Mouse (Mus musculus) CH12.LX (cell line): ENCODE measurements around the gene Inhbe. TPM values are rescaled to one million over a fixed set of nuclear protein-coding genes. Genes with fewer than 3 reads are reported as not detected.

Source experiments
- DNase-seq: peaks from one replicate; pipeline ENCODE4 v3.0.0-alpha.2; 2013; ENCODE audit errors: extremely low read depth
- H3K27ac ChIP-seq: 2 replicates; pipeline ENCODE4 v1.5.1; 2012; ENCODE audit warnings: low read depth, mild to moderate bottlenecking, control low read depth, moderate library complexity; ENCODE audit not compliant: insufficient read depth
- H3K27me3 ChIP-seq: replicated peaks from 2 replicates; pipeline ENCODE3; 2012; ENCODE audit warnings: inconsistent platforms
- H3K36me3 ChIP-seq, 2 experiments: replicated peaks in 1 of 2; 2 replicates each; pipeline versions ENCODE3 to v1.6.1; 2012; ENCODE audit warnings: inconsistent platforms in 1 of 2, low read length in 1 of 2, mild to moderate bottlenecking in 1 of 2, mixed read lengths in 1 of 2, moderate library complexity in 1 of 2; ENCODE audit not compliant: control insufficient read depth in 1 of 2, insufficient read depth in 1 of 2
- H3K4me1 ChIP-seq, 2 experiments: 2 replicates each; pipeline ENCODE4 v1.6.1; 2012; ENCODE audit warnings: inconsistent platforms in 1 of 2, moderate library complexity in 1 of 2; ENCODE audit not compliant: insufficient read depth in 2 of 2, control insufficient read depth in 1 of 2
- H3K4me2 ChIP-seq: 2 replicates; pipeline ENCODE4 v1.6.1; 2012; ENCODE audit warnings: low read depth, mild to moderate bottlenecking, control low read depth; ENCODE audit not compliant: poor library complexity, insufficient read depth, severe bottlenecking
- H3K4me3 ChIP-seq, 3 experiments: fragments of 150-350 bp in 1 of 3; sonication (generic) in 1 of 3; replicated peaks in 1 of 3; 2 replicates each; pipeline versions ENCODE3 to v1.5.1; 2011 to 2012; ENCODE audit warnings: low read depth in 2 of 3, low read length in 2 of 3, mild to moderate bottlenecking in 2 of 3, moderate library complexity in 2 of 3, control low read depth in 1 of 3, improper control_type of control experiment in 1 of 3, inconsistent platforms in 1 of 3, mixed read lengths in 1 of 3; ENCODE audit not compliant: poor library complexity in 1 of 3
- H3K79me2 ChIP-seq: replicated peaks from 2 replicates; pipeline ENCODE4 v1.6.1; 2012; ENCODE audit warnings: mild to moderate bottlenecking, moderate library complexity; ENCODE audit not compliant: control insufficient read depth, poor library complexity, insufficient read depth, severe bottlenecking; ENCODE audit errors: extremely low read depth
- H3K9ac ChIP-seq: 2 replicates; pipeline ENCODE4 v1.6.1; 2012; ENCODE audit warnings: low read depth, mild to moderate bottlenecking, control low read depth, moderate library complexity; ENCODE audit not compliant: insufficient read depth
- H3K9me3 ChIP-seq: replicated peaks from 2 replicates; pipeline ENCODE3; 2012; ENCODE audit warnings: low read length, inconsistent platforms, mixed read lengths
- BHLHE40 ChIP-seq: IDR thresholded peaks from 2 replicates; pipeline ENCODE4 v1.6.1; 2011; ENCODE audit warnings: mild to moderate bottlenecking, low read depth, low read length, improper control_type of control experiment
- CHD1 ChIP-seq: IDR thresholded peaks from 2 replicates; pipeline ENCODE4 v1.6.1; 2012; ENCODE audit warnings: low read depth, low read length, improper control_type of control experiment, inconsistent platforms
- CHD2 ChIP-seq: IDR thresholded peaks from 2 replicates; pipeline ENCODE4 v1.6.1; 2011; ENCODE audit warnings: low read length, improper control_type of control experiment
- CTCF ChIP-seq, 2 experiments: IDR thresholded peaks in 1 of 2; conservative IDR thresholded peaks in 1 of 2; 2 replicates each; pipeline ENCODE4 v1.5.1; 2011 to 2012; ENCODE audit warnings: low read depth in 2 of 2, low read length in 2 of 2, improper control_type of control experiment in 1 of 2, inconsistent platforms in 1 of 2, mild to moderate bottlenecking in 1 of 2, moderate library complexity in 1 of 2
- E2F4 ChIP-seq: IDR thresholded peaks from 2 replicates; pipeline ENCODE4 v1.6.1; 2011; ENCODE audit warnings: low read depth, low read length, improper control_type of control experiment; ENCODE audit not compliant: insufficient replicate concordance
- ELF1 ChIP-seq: IDR thresholded peaks from 2 replicates; pipeline ENCODE4 v1.6.1; 2014; ENCODE audit warnings: low read depth, mild to moderate bottlenecking, inconsistent platforms, low read length, improper control_type of control experiment
- EP300 ChIP-seq: IDR thresholded peaks from 2 replicates; pipeline ENCODE4 v1.6.1; 2011; ENCODE audit warnings: low read length, improper control_type of control experiment
- ETS1 ChIP-seq: conservative IDR thresholded peaks from 2 replicates; pipeline ENCODE4 v1.6.1; 2012; ENCODE audit warnings: low read depth, mild to moderate bottlenecking, inconsistent platforms, low read length, improper control_type of control experiment, moderate library complexity
- GABPA ChIP-seq: IDR thresholded peaks from 2 replicates; pipeline ENCODE4 v1.6.1; 2012; ENCODE audit warnings: low read depth, low read length, improper control_type of control experiment, inconsistent platforms; ENCODE audit not compliant: insufficient replicate concordance
- HCFC1 ChIP-seq: IDR thresholded peaks from 2 replicates; pipeline ENCODE4 v1.6.1; 2012; ENCODE audit warnings: low read depth, mild to moderate bottlenecking, inconsistent platforms, low read length, improper control_type of control experiment
- IRF4 ChIP-seq: IDR thresholded peaks from 2 replicates; pipeline ENCODE4 v1.6.1; 2014; ENCODE audit warnings: low read depth, mild to moderate bottlenecking, inconsistent platforms, low read length, improper control_type of control experiment
- JUN ChIP-seq: IDR thresholded peaks from 2 replicates; pipeline ENCODE4 v1.6.1; 2011; ENCODE audit warnings: low read depth, mild to moderate bottlenecking, low read length, improper control_type of control experiment, moderate library complexity; ENCODE audit not compliant: insufficient read depth
- JUND ChIP-seq: conservative IDR thresholded peaks from 2 replicates; pipeline ENCODE4 v1.6.1; 2011; ENCODE audit warnings: low read depth, low read length, improper control_type of control experiment
- KAT2A ChIP-seq: IDR thresholded peaks from 2 replicates; pipeline ENCODE4 v1.6.1; 2012; ENCODE audit warnings: low read length, improper control_type of control experiment, inconsistent platforms; ENCODE audit not compliant: insufficient replicate concordance
- MAFK ChIP-seq: IDR thresholded peaks from 2 replicates; pipeline ENCODE4 v1.6.1; 2011; ENCODE audit warnings: low read length, improper control_type of control experiment; ENCODE audit not compliant: insufficient replicate concordance
- MAX ChIP-seq: IDR thresholded peaks from 2 replicates; pipeline ENCODE4 v1.6.1; 2011; ENCODE audit warnings: low read length, improper control_type of control experiment
- MAZ ChIP-seq: IDR thresholded peaks from 2 replicates; pipeline ENCODE4 v1.6.1; 2012; ENCODE audit warnings: low read depth, mild to moderate bottlenecking, inconsistent platforms, low read length, improper control_type of control experiment, moderate library complexity
- MEF2A ChIP-seq: IDR thresholded peaks from 2 replicates; pipeline ENCODE4 v1.6.1; 2014; ENCODE audit warnings: low read depth, mild to moderate bottlenecking, inconsistent platforms, low read length, improper control_type of control experiment, borderline replicate concordance
- MXI1 ChIP-seq: IDR thresholded peaks from 2 replicates; pipeline ENCODE4 v1.6.1; 2011; ENCODE audit warnings: mild to moderate bottlenecking, low read depth, low read length, improper control_type of control experiment
- MYC ChIP-seq: IDR thresholded peaks from 2 replicates; pipeline ENCODE4 v1.6.1; 2011; ENCODE audit warnings: low read depth, mild to moderate bottlenecking, improper control_type of control experiment, low read length
- NELFE ChIP-seq: IDR thresholded peaks from 2 replicates; pipeline ENCODE4 v1.6.1; 2011; ENCODE audit warnings: low read depth, low read length, improper control_type of control experiment
- NRF1 ChIP-seq: IDR thresholded peaks from 2 replicates; pipeline ENCODE4 v1.6.1; 2014; ENCODE audit warnings: low read depth, mild to moderate bottlenecking, inconsistent platforms, low read length, improper control_type of control experiment, moderate library complexity
- PAX5 ChIP-seq: IDR thresholded peaks from 2 replicates; pipeline ENCODE4 v1.6.1; 2012; ENCODE audit warnings: low read length, inconsistent platforms, mixed read lengths
- POLR2A ChIP-seq: IDR thresholded peaks from 2 replicates; pipeline ENCODE4 v1.6.1; 2011; ENCODE audit warnings: low read depth, mild to moderate bottlenecking, improper control_type of control experiment, low read length
- POLR2AphosphoS2 ChIP-seq: IDR thresholded peaks from 2 replicates; pipeline ENCODE4 v1.6.1; 2011; ENCODE audit warnings: low read depth, low read length, improper control_type of control experiment
- RAD21 ChIP-seq: IDR thresholded peaks from 2 replicates; pipeline ENCODE4 v1.6.1; 2011; ENCODE audit warnings: low read depth, mild to moderate bottlenecking, low read length, improper control_type of control experiment, moderate library complexity
- RCOR1 ChIP-seq: conservative IDR thresholded peaks from 2 replicates; pipeline ENCODE4 v1.6.1; 2012; ENCODE audit warnings: low read depth, mild to moderate bottlenecking, inconsistent platforms, low read length, improper control_type of control experiment
- SIN3A ChIP-seq: IDR thresholded peaks from 2 replicates; pipeline ENCODE4 v1.6.1; 2012; ENCODE audit warnings: low read length, improper control_type of control experiment, inconsistent platforms
- SMC3 ChIP-seq: IDR thresholded peaks from 2 replicates; pipeline ENCODE4 v1.6.1; 2011; ENCODE audit warnings: low read depth, low read length, improper control_type of control experiment
- TBP ChIP-seq: conservative IDR thresholded peaks from 2 replicates; pipeline ENCODE4 v1.6.1; 2011; ENCODE audit warnings: low read depth, low read length, improper control_type of control experiment
- TCF12 ChIP-seq: IDR thresholded peaks from 2 replicates; pipeline ENCODE4 v1.6.1; 2014; ENCODE audit warnings: low read depth, mild to moderate bottlenecking, inconsistent platforms, low read length, improper control_type of control experiment
- UBTF ChIP-seq: IDR thresholded peaks from 2 replicates; pipeline ENCODE4 v1.6.1; 2012; ENCODE audit warnings: low read depth, mild to moderate bottlenecking, inconsistent platforms, low read length, improper control_type of control experiment, moderate library complexity
- USF1 ChIP-seq: IDR thresholded peaks from 2 replicates; pipeline ENCODE4 v1.6.1; 2014; ENCODE audit warnings: low read depth, mild to moderate bottlenecking, inconsistent platforms, low read length, improper control_type of control experiment
- USF2 ChIP-seq: conservative IDR thresholded peaks from 2 replicates; pipeline ENCODE4 v1.6.1; 2011; ENCODE audit warnings: low read depth, low read length, improper control_type of control experiment
- ZC3H11A ChIP-seq: IDR thresholded peaks from 2 replicates; pipeline ENCODE4 v1.6.1; 2012; ENCODE audit warnings: low read depth, mild to moderate bottlenecking, inconsistent platforms, low read length, improper control_type of control experiment
- ZKSCAN1 ChIP-seq: IDR thresholded peaks from 2 replicates; pipeline ENCODE4 v1.6.1; 2012; ENCODE audit warnings: low read depth, inconsistent platforms, low read length, improper control_type of control experiment, borderline replicate concordance
- ZMIZ1 ChIP-seq: IDR thresholded peaks from 2 replicates; pipeline ENCODE4 v1.6.1; 2012; ENCODE audit warnings: low read depth, mild to moderate bottlenecking, inconsistent platforms, low read length, improper control_type of control experiment
- ZNF384 ChIP-seq: IDR thresholded peaks from 2 replicates; pipeline ENCODE4 v1.6.1; 2012; ENCODE audit warnings: low read depth, low read length, improper control_type of control experiment, inconsistent platforms
- dilution Hi-C: fragments of 300-500 bp; cut with MboI; formaldehyde crosslinking; loops from 2 replicates; pipeline ENCODE4 v1.14.3; 2020; ENCODE audit warnings: low sequenced_read_pairs; ENCODE audit not compliant: extremely low pct_unique_long_range_greater_than_20kb, extremely low pct_ligation_motif_present
- in situ Hi-C: fragments of 300-500 bp; cut with MboI; formaldehyde crosslinking; loops from 3 replicates; pipeline ENCODE4 v1.14.3; 2019; ENCODE audit warnings: low sequenced_read_pairs, low pct_ligation_motif_present, low pct_unique_long_range_greater_than_20kb, mixed read lengths
- polyA plus RNA-seq: library from polyadenylated mRNA; unstranded; fragments of >175 nt; gene quantifications from 2 replicates; pipeline ENCODE4 v1.2.1, GENCODE M21; 2012; ENCODE audit warnings: low read depth; ENCODE audit not compliant: insufficient read length
- total RNA-seq, 2 experiments: library from RNA; depleted of rRNA; stranded (reverse); fragments of 300-350 nt in 1 of 2; fragments of >200 nt in 1 of 2; gene quantifications; 2 replicates each; pipeline ENCODE4 v1.2.3; 2012 to 2014

Gene Inhbe
- total and polyA plus RNA-seq, 3 experiments = 0.83 to 2.6 (median 0.89) TPM

DNA sequence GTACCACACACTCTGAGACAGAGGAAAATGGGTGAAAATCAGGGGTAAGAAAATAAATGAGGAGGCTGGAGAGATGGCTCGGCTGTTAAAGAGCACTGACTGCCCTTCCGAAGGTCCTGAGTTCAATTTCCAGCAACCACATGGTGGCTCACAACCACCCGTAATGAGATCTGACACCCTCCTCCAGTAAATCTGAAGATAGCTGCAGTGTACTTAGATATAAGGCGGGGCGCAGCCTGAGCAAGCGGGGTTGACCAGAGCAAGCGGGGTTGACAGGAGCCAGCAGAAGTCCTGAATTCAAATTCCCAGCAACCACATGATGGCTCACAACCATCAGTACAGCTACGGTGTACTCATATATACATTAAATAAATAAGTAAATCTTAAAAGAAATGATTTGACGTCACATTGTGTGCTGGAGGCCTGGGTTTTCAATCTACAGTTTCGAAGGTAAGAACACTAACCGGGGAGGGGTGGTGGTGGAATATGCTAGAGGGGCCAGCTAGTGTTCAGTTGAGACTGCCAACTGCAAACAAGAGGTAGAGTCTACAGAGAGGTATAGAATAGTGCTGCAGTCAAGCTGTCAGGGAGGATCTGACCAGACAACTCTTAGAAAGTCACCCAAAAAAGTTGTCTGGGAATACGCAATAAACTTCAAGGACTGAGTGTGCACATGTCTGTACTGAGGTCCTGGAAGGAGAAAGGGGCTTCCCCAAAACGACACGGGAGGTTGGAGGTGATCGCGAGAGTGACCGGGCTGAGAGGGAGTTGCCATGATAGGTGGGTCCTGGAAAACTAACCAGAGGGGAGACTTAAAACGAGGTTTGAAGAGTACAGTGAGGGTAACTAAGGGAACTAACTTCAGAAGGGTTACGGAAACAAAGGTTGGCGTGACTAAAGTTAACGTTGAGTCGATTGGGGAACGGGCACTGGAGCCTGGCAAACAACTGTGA, 43.4 kb downstream of the Inhbe start:
- Histone ChIP-seq H3K27ac (peak overlapping the region; percentile 91), H3K9me3 (no peaks in the 10 kb centered on the region), H3K4me3 (peak overlapping the region; percentile 80 to 97 (median 83)), H3K79me2 (peaks cover 22% of the 10 kb centered on the region), H3K36me3 (peaks cover 39 to 41% of the 10 kb centered on the region in 2 experiments), H3K4me2 (peak overlapping the region; percentile 74), H3K9ac (peak overlapping the region; percentile 93), H3K27me3 (no peaks in the 10 kb centered on the region), H3K4me1 (peaks cover 5 to 17% of the 10 kb centered on the region in 2 experiments)
- in situ Hi-C loops = no loop called here
- dilution Hi-C loops = no loop called here
- TF ChIP-seq KAT2A (no peak), TBP (peak; percentile 87), USF2 (no peak), USF1 (no peak), MYC (peak; percentile 98), PAX5 (no peak), BHLHE40 (no peak), GABPA (no peak), NRF1 (no peak), ZNF384 (no peak), E2F4 (no peak), UBTF (no peak), TCF12 (no peak), RAD21 (no peak), CTCF (conservative IDR thresholded peaks at IDR 0.05 in 1 of 2, IDR thresholded peaks at IDR 0.05 in 1 of 2; ENCODE audit: low read depth in 2 of 2, low read length in 2 of 2) (no peak), CHD1 (0 out of 2 replicates have a peak, but pooled peaks have one; percentile 9), MAFK (no peak), MAZ (no peak), ETS1 (no peak), RCOR1 (no peak), HCFC1 (no peak), SMC3 (no peak), MXI1 (peak; percentile 87; the same call in 1 of the 2 replicates), POLR2AphosphoS2 (peak; percentile 37; the same call in 1 of the 2 replicates), JUN (no peak), ZC3H11A (no peak), JUND (no peak), ZMIZ1 (no peak; the same call in 1 of the 2 replicates), CHD2 (peak; percentile 99), POLR2A (peak; percentile 75), EP300 (no peak), MAX (peak; percentile 87; the same call in 1 of the 2 replicates), ELF1 (no peak), SIN3A (peak; percentile 70; the same call in 1 of the 2 replicates), ZKSCAN1 (no peak), NELFE (no peak; the same call in none of the 2 replicates), IRF4 (no peak), MEF2A (no peak)
- DNase-seq = peak; percentile 92
